Mouse (Mus musculus): ENCODE data around the gene Whamm. TPM values are rescaled to one million over a fixed set of nuclear protein-coding genes. Genes with fewer than 3 reads are reported as not detected.

The Whamm gene
- polyA plus RNA-seq, 1 experiment from 2014 or later: 5.9 TPM

DNA sequence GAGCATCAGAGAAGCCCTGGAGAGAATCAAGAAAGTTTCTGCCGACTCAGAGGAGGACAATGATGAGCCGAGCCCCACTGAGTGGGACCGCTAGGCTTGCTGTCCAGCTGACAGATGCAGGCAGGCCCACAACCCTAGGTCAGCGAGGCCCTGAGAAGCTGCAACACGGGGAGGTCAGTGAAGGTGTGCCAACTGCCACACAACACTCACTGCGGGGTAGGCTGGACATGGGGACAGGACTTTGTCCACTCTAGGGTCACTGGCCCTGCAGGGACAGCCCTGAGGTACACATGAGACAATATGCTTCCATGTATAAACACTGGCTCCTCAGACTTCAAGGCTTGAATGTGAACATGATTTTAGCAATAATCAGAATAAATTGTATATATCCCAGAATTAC lies 25.0 kb downstream of the Whamm start:
- Histone ChIP-seq H3K27ac (ENCODE audit: low read depth, low read length) (no peak overlapping the region), H3K9ac (ENCODE audit: low read depth, low read length) (no peak overlapping the region), H3K36me3 (ENCODE audit: control insufficient read depth, insufficient read depth) (peaks cover 67% of the 10 kb centered on the region), H3K4me3 (ENCODE audit: low read depth, low read length) (no peak overlapping the region), H3K9me3 (ENCODE audit: control insufficient read depth) (no peaks in the 10 kb centered on the region), H3K4me2 (replicated peaks; ENCODE audit: low read depth) (no peak overlapping the region), H3K4me1 (replicated peaks; ENCODE audit: control insufficient read depth, insufficient read depth, low read length) (peaks cover 5% of the 10 kb centered on the region; the same call in 1 of the 2 replicates), H3K27me3 (replicated peaks; ENCODE audit: control insufficient read depth, insufficient read depth, low read length) (no peaks in the 10 kb centered on the region)
- ATAC-seq: no peak
- TF ChIP-seq CTCF (IDR thresholded peaks at IDR 0.05; ENCODE audit: low read depth): no peak
- 88% methylated on average over 6 of the region's 6 CpGs for WGBS

DNA sequence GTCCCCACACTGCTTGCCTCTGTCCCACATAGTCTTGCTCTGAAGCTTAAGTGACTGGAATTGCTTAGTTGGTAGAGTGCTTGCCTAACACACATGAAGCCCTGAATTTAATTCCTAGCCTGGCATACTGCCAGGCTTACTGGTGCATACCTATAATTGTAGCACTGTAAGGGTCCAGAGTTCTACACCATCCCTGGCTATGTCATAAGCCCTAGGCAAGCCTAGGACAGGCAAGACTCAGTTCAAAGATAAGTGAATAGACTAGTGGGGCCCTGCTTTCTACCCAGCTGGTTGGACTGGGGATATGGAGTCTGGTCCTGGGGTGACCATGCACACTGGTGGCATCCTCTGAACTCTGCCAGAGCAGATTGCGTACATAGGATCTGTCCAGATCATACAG lies 26.6 kb downstream of the Whamm start:
- Histone ChIP-seq H3K36me3 (ENCODE audit: control insufficient read depth, insufficient read depth) (peaks cover 52% of the 10 kb centered on the region), H3K27me3 (replicated peaks; ENCODE audit: control insufficient read depth, insufficient read depth, low read length) (no peaks in the 10 kb centered on the region), H3K4me3 (ENCODE audit: low read depth, low read length) (no peak overlapping the region), H3K9me3 (ENCODE audit: control insufficient read depth) (no peaks in the 10 kb centered on the region), H3K4me2 (replicated peaks; ENCODE audit: low read depth) (no peak overlapping the region), H3K27ac (ENCODE audit: low read depth, low read length) (0 out of 2 replicates have a peak overlapping the region, but pooled peaks have one; percentile 11), H3K4me1 (replicated peaks; ENCODE audit: control insufficient read depth, insufficient read depth, low read length) (peaks cover 5% of the 10 kb centered on the region; the same call in 1 of the 2 replicates), H3K9ac (ENCODE audit: low read depth, low read length) (no peak overlapping the region)
- ATAC-seq: peak; percentile 73
- no peak for TF ChIP-seq CTCF (IDR thresholded peaks at IDR 0.05; ENCODE audit: low read depth)
- WGBS: 84% methylated on average over 1 of the region's 1 CpGs

DNA sequence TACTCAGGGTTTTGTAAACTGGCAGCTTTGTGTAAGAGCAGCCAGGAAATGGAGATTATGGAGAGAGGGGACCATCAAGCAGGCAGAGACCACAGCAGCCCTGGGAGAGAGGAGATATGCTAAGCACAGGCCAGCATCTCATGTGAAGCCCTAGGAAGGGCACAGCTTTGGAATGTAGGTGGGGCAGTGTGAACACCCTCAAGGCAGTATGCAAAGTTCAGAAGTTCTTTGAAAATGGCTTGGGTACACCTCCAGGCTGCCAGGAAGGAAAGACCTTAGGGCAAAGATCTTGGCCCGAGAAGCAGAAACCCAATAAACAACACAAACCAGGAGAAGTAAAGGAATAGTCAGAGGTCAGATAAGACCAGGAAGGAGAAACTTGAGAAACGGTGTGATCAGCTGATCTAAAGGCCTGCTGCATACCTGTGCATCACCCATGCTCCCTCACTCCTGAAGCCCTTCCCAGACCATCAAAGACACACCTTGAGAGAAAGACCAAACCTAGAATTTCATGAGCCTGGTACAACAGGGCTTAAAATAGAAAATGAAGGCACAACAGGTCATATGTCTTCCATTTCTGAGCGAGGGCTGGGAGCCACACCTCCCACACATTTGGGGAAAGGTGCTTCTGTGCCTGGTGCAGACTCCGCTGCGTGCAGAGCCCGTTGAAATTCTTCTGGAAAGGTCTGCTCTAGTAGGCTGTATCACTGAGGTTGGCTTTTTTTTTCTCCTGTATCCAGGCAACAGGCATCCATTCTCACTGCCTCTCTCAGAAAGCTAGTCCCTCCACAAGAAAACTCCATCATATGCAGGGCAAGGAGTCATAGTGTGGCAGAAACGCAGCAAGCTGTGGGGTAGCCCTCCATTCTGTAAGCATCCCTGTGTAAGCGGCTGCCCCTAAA lies 28.6 kb downstream of the Whamm start:
- ATAC-seq: peak; percentile 80
- Histone ChIP-seq H3K27me3 (replicated peaks; ENCODE audit: control insufficient read depth, insufficient read depth, low read length) (no peaks in the 10 kb centered on the region), H3K36me3 (ENCODE audit: control insufficient read depth, insufficient read depth) (peaks cover 33% of the 10 kb centered on the region), H3K4me1 (replicated peaks; ENCODE audit: control insufficient read depth, insufficient read depth, low read length) (peaks cover 5% of the 10 kb centered on the region; the same call in 1 of the 2 replicates), H3K4me3 (ENCODE audit: low read depth, low read length) (no peak overlapping the region), H3K4me2 (replicated peaks; ENCODE audit: low read depth) (no peak overlapping the region; the same call in 1 of the 2 replicates), H3K9me3 (ENCODE audit: control insufficient read depth) (no peaks in the 10 kb centered on the region), H3K9ac (ENCODE audit: low read depth, low read length) (no peak overlapping the region), H3K27ac (ENCODE audit: low read depth, low read length) (0 out of 2 replicates have a peak overlapping the region, but pooled peaks have one; percentile 30)
- WGBS: 59% methylated on average over 8 of the region's 8 CpGs
- no peak for TF ChIP-seq CTCF (IDR thresholded peaks at IDR 0.05; ENCODE audit: low read depth)

DNA sequence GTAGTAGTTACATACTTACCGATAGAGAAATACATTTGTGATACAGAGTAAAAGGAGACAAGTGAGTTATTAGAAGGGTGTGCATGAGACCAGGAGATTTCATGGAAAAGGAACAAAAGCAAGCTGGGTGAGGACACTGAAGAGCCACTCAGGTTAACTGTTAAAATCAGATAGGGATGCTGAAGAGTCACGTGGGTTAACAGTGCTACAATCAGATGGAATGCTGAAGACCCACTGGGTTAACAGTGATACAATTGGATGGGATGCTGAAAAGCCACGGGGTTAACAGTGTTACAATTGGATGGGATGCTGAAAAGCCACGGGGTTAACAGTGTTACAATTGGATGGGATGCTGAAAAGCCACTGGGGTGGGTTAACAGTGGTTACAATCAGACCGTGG lies 33.9 kb downstream of the Whamm start:
- Histone ChIP-seq H3K4me3 (ENCODE audit: low read depth, low read length) (no peak overlapping the region), H3K4me2 (replicated peaks; ENCODE audit: low read depth) (no peak overlapping the region), H3K4me1 (replicated peaks; ENCODE audit: control insufficient read depth, insufficient read depth, low read length) (0 out of 2 replicates have a peak, but pooled peaks cover under 1% of the 10 kb centered on the region), H3K27ac (ENCODE audit: low read depth, low read length) (no peak overlapping the region), H3K27me3 (replicated peaks; ENCODE audit: control insufficient read depth, insufficient read depth, low read length) (no peaks in the 10 kb centered on the region), H3K9me3 (ENCODE audit: control insufficient read depth) (no peaks in the 10 kb centered on the region), H3K36me3 (ENCODE audit: control insufficient read depth, insufficient read depth) (no peaks in the 10 kb centered on the region), H3K9ac (ENCODE audit: low read depth, low read length) (no peak overlapping the region)
- no peak for TF ChIP-seq CTCF (IDR thresholded peaks at IDR 0.05; ENCODE audit: low read depth)
- 78% methylated on average over 5 of the region's 5 CpGs for WGBS
- ATAC-seq: no peak

DNA sequence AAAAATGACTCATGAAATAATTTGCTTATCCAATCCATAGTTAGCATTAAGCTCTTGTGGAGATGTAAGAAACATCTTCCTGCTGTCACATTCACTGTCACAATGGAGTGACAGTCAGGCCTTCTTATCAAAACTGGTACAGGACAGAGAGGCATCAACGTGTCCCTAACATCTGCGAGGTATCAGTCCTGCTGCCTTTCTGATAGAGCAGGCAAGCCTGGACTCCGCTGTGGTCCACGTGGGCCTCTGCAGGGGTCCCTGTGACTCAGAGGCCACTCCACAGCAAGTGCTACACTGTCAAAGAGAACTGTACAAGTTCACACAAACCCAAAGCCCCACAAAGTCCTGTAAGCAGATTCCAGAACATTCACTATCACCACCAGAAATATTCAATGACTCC lies 34.4 kb downstream of the Whamm start:
- Histone ChIP-seq H3K27me3 (replicated peaks; ENCODE audit: control insufficient read depth, insufficient read depth, low read length) (no peaks in the 10 kb centered on the region), H3K4me2 (replicated peaks; ENCODE audit: low read depth) (no peak overlapping the region), H3K36me3 (ENCODE audit: control insufficient read depth, insufficient read depth) (no peaks in the 10 kb centered on the region), H3K27ac (ENCODE audit: low read depth, low read length) (no peak overlapping the region), H3K4me3 (ENCODE audit: low read depth, low read length) (no peak overlapping the region), H3K9me3 (ENCODE audit: control insufficient read depth) (no peaks in the 10 kb centered on the region), H3K4me1 (replicated peaks; ENCODE audit: control insufficient read depth, insufficient read depth, low read length) (no peaks in the 10 kb centered on the region), H3K9ac (ENCODE audit: low read depth, low read length) (no peak overlapping the region)
- no peak for ATAC-seq
- WGBS: 76% methylated on average over 4 of the region's 4 CpGs
- no peak for TF ChIP-seq CTCF (IDR thresholded peaks at IDR 0.05; ENCODE audit: low read depth)

DNA sequence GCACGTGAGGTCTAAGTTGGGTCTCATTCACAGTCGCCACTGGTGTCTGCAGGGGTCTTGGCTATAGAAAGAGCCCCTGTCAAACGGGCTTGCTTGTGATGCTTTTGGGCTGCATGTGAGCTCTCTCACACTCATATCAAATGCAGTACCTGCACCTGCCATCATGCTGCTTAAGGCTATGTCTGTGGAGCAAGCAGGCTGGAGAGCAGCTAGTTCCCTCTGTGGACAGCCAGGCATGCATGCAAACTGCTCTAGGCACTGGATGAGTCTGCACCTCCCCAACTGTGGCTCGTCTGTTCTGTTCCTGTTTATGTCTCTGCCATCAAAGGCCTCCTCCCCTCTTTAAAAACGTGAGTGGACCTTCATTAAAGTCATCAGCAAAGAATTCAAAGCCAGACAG lies 35.4 kb downstream of the Whamm start:
- WGBS: 63% methylated on average over 5 of the region's 5 CpGs
- Histone ChIP-seq H3K4me3 (ENCODE audit: low read depth, low read length) (no peak overlapping the region), H3K36me3 (ENCODE audit: control insufficient read depth, insufficient read depth) (no peaks in the 10 kb centered on the region), H3K4me1 (replicated peaks; ENCODE audit: control insufficient read depth, insufficient read depth, low read length) (no peaks in the 10 kb centered on the region), H3K4me2 (replicated peaks; ENCODE audit: low read depth) (no peak overlapping the region), H3K9ac (ENCODE audit: low read depth, low read length) (no peak overlapping the region), H3K27me3 (replicated peaks; ENCODE audit: control insufficient read depth, insufficient read depth, low read length) (no peaks in the 10 kb centered on the region), H3K9me3 (ENCODE audit: control insufficient read depth) (no peaks in the 10 kb centered on the region), H3K27ac (ENCODE audit: low read depth, low read length) (no peak overlapping the region)
- TF ChIP-seq CTCF (IDR thresholded peaks at IDR 0.05; ENCODE audit: low read depth): no peak
- ATAC-seq: no peak

All from intestine, postnatal 0 days (tissue).